Mouse (Mus musculus): ENCODE data around the gene Mefv.
"Not testable (repeated sequence)": the region's sequence is repeated elsewhere in the genome, so short reads cannot be mapped to it uniquely, and the experiment has no call there.

Mefv gene

GRCm38 (mm10) chr16:3717980-3718379 is at the start of gene Mefv:
Gene Mefv, minus strand, starts transcription at chr16:3718097.
- in situ Hi-C loops (cut with MboI, MseI), result no loop called here

GRCm38 (mm10) chr16:3748976-3749375 is 31.1 kb upstream of the Mefv start:
- in situ Hi-C loops (cut with MboI, MseI), result no loop called here

- in situ Hi-C loops (cut with MboI, MseI), result no loop called here
These were observed 27.8 kb upstream of the Mefv start for GRCm38 (mm10) chr16:3745656-3746055.

GRCm38 (mm10) chr16:3744186-3744700 is 26.3 kb upstream of the Mefv start:
- in situ Hi-C loops (cut with MboI, MseI), result loop anchor here (5.0 kb wide), 1 partner anchor 138 kb away; the partner anchor contains the start of genes Gm20695 and Zfp597

GRCm38 (mm10) chr16:3743503-3744185 is 25.7 kb upstream of the Mefv start, which contains the start of gene Zfp263:
Gene Zfp263, plus strand, starts transcription at chr16:3744093.
- in situ Hi-C loops (cut with MboI, MseI), result loop anchor here (5.0 kb wide), 1 partner anchor 139 kb away; the partner anchor contains the start of genes Gm20695 and Zfp597

GRCm38 (mm10) chr16:3742466-3742865 is 24.6 kb upstream of the Mefv start:
- in situ Hi-C loops (cut with MboI, MseI), result loop anchor here (5.0 kb wide), 1 partner anchor 140 kb away; the partner anchor contains the start of genes Gm20695 and Zfp597

- in situ Hi-C loops (cut with MboI, MseI), result no loop called here
These were observed 15.4 kb upstream of the Mefv start for GRCm38 (mm10) chr16:3733198-3733732.

- in situ Hi-C loops (cut with MboI, MseI), result no loop called here
These were observed 14.7 kb upstream of the Mefv start for GRCm38 (mm10) chr16:3732612-3733011.

DNA sequence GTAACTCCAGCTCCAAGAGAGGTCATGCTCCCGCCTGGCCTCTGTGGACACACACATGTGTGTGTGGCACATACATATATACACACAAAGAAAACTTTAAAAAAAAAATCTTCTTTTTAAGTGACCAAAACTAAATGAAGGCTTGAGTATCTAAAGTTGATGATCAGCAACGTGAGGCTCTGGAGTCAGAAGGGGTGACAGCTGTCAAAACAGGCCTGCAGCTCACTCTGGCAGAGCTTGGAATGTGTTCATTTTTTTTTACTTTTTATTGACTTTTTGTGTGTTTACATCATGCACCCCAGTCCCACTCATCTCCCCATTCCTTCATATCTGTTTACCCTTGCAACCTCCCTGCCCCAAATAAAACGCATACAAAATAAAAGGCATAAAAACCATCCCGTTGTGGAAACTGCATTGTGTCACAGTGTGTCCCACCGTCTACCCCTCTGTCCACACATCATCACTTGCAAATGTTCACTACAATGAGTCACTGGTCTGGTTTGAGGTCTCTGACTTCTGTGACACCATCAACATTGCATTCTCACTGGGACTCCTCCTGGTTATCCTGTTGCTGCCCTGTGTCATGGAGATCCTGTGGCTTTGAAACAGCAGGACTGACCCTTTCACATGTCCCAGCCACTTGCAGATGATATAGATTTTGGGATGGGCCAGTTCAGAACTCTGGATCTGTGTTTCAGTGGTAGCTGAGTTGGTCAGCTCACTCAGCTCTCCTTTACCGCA is 10.3 kb upstream of the Mefv start:
- in situ Hi-C loops (cut with MboI, MseI), result loop anchor here (5.0 kb wide), 1 partner anchor 279 kb away; no protein-coding TSS in a partner anchor

DNA sequence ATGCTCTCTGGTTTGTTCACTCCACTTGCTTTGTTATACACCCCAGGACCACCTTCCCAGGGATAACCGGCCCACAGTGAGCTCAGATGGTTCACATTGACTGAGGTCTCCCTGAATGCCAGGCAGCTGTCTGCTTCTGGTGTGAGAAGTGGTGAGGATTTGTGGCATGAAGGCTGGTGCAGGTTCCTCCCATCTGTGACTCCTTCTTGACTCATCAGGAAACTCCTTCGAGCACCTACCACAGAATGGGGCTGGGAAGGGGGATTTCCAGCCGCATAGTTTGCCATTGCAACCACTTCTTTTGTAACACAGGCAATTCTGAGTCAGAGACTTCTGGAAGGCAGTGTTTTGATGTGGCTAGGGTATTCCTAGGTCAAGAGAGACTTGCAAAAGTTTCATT is 5.3 kb upstream of the Mefv start:
- in situ Hi-C loops (cut with MboI, MseI), result no loop called here

- in situ Hi-C loops (cut with MboI, MseI), result no loop called here
These were observed 3.2 kb downstream of the Mefv start for GRCm38 (mm10) chr16:3714731-3715130.

- in situ Hi-C loops (cut with MboI, MseI), result no loop called here
These were observed 11.2 kb downstream of the Mefv start for GRCm38 (mm10) chr16:3706680-3707079.

DNA sequence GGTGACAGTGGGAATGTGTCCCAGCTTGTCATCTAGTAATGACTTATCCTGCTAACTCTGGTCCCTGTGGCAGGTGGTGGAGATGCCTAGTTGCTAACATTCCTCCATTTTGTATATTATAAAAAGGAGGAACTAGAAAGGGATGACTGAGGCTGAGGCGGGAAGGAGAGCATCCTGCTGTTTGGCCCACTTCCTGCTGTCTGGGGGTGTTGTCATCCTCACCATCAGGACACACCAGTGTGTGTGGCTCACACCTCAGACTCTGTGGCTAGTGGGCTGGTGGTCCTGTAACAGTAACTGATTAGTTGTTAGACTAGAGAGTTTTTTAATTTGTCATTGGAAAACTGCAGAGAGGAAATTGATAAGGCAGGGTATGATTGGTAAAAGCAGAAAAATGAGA is 17.0 kb downstream of the Mefv start:
- in situ Hi-C loops (cut with MboI, MseI), result no loop called here

- in situ Hi-C loops (cut with MboI, MseI), result no loop called here
These were observed 18.6 kb downstream of the Mefv start for GRCm38 (mm10) chr16:3699281-3699680.

DNA sequence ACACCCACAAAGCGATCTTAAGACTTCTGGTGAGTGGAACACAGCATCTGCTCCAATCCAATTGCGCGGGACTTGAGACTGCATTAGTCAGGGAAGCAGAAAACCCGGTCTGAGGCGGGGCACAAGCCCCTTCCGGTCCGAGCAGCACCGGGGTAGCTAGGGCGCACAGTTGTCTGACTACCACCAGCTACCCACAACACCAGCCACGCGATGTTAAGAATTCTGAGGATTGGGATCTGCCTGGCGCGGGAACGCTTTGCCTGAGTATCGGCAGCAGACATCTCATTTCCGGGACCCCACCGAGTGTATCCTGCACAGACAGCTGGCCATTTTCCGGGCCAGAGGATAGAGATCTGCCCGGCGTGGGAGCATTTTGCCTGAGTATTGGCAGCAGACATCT is 28.3 kb downstream of the Mefv start:
- in situ Hi-C loops (cut with MboI, MseI), result not testable (repeated sequence)
